Mouse (Mus musculus) central nervous system, embryonic 11.5 days (tissue): ENCODE measurements around the gene Mcat. TPM values are rescaled to one million over a fixed set of nuclear protein-coding genes. Genes with fewer than 3 reads are reported as not detected.

Experiments used
- polyA plus RNA-seq: library from polyadenylated mRNA; depleted of rRNA; stranded (reverse); fragments of >200 nt; gene quantifications from 2 replicates; pipeline ENCODE4 v1.2.3, GENCODE M21; 2012; rRNA removed

The Mcat gene
- polyA plus RNA-seq = 26.1 and 35.3 TPM in 2 replicates

GRCm38 (mm10) chr15:83563327-83563856 lies at the start of gene Mcat, which contains the start of gene Tspo:
TSS of gene Mcat (minus strand) at chr15:83563787.
TSS of gene Tspo (plus strand) at chr15:83563592.

GRCm38 (mm10) chr15:83594513-83595363 lies 31.2 kb upstream of the Mcat start, which contains the start of gene Ttll12:
TSS of gene Ttll12 (minus strand) at chr15:83595157.

GRCm38 (mm10) chr15:83526424-83527091 lies 37.0 kb downstream of the Mcat start, which contains the start of gene Bik:
TSS of gene Bik (plus strand) at chr15:83526862.

GRCm38 (mm10) chr15:83510805-83511405 lies 52.7 kb downstream of the Mcat start, which contains the start of gene Ttll1:
TSS of gene Ttll1 (minus strand) at chr15:83510893.

Other genes starting within 250 kb of the Mcat start
- 21.1 and 24.9 TPM in 2 replicates for gene Arfgap3, start 213.5 kb downstream of the Mcat start, polyA plus RNA-seq
- gene Pacsin2, start 99.2 kb downstream of the Mcat start, polyA plus RNA-seq = 43.7 and 61.4 TPM in 2 replicates
- 25.3 and 28.5 TPM in 2 replicates for gene Ttll1, start 52.9 kb downstream of the Mcat start, polyA plus RNA-seq
- gene Bik, start 36.9 kb downstream of the Mcat start, polyA plus RNA-seq = 2.4 and 2.8 TPM in 2 replicates
- 18.0 and 19.1 TPM in 2 replicates for gene Tspo, start 195 bp downstream of the Mcat start, polyA plus RNA-seq
- 34.2 and 39.0 TPM in 2 replicates for gene Ttll12, start 31.4 kb upstream of the Mcat start, polyA plus RNA-seq
- gene Scube1, start 161.2 kb upstream of the Mcat start, polyA plus RNA-seq = 37.6 and 52.2 TPM in 2 replicates
- 10.0 and 10.1 TPM in 2 replicates for gene Mpped1, start 215.7 kb upstream of the Mcat start, polyA plus RNA-seq